Mouse (Mus musculus) stomach, embryonic 16.5 days (tissue): ENCODE measurements at regions not wholly inside any gene's neighbourhood (a gene's known extent, or its start where the extent isn't known, plus 50 kb on each side); places are given as distances from the start of the nearest gene placed in this dataset.

Experiments
- ATAC-seq: fragments of 200-750 bp; cut with Nextera tagmentation; 2 replicates; pipeline ENCODE4 v1.8.0; 2017; ENCODE audit warnings: moderate number of reproducible peaks, moderate TSS enrichment; ENCODE audit not compliant: insufficient read depth, low FRiP score
- H3K27ac ChIP-seq: fragments of 300-500 bp; sonication (generic); 2 replicates; pipeline ENCODE4 v1.5.1; 2014; ENCODE audit warnings: low read length
- H3K27me3 ChIP-seq: fragments of 300-500 bp; sonication (generic); 2 replicates; pipeline ENCODE4 v1.6.1; 2014; ENCODE audit warnings: low read length, control low read depth, mixed read lengths; ENCODE audit not compliant: control insufficient read depth, insufficient read depth
- H3K36me3 ChIP-seq: fragments of 300-500 bp; sonication (generic); 2 replicates; pipeline ENCODE4 v1.6.1; 2014; ENCODE audit warnings: low read length; ENCODE audit not compliant: control insufficient read depth, insufficient read depth
- H3K4me1 ChIP-seq: fragments of 300-500 bp; sonication (generic); 2 replicates; pipeline ENCODE4 v1.6.1; 2014; ENCODE audit warnings: low read length, control low read depth, mixed read lengths; ENCODE audit not compliant: control insufficient read depth, insufficient read depth
- H3K4me2 ChIP-seq: fragments of 300-500 bp; sonication (generic); 2 replicates; pipeline ENCODE4 v1.6.1; 2014; ENCODE audit warnings: low read depth, low read length, mixed read lengths
- H3K4me3 ChIP-seq: fragments of 300-500 bp; sonication (generic); replicated peaks from 2 replicates; pipeline ENCODE4 v1.5.1; 2014; ENCODE audit warnings: mild to moderate bottlenecking, low read length
- H3K9ac ChIP-seq: fragments of 300-500 bp; sonication (generic); 2 replicates; pipeline ENCODE4 v1.6.1; 2014; ENCODE audit warnings: low read length
- H3K9me3 ChIP-seq: fragments of 300-500 bp; sonication (generic); replicated peaks from 2 replicates; pipeline ENCODE4 v1.6.1; 2016; ENCODE audit warnings: low read length, control low read depth; ENCODE audit not compliant: control insufficient read depth
- WGBS: fragments of 180-500 bp; shearing (Covaris S2); extraction: QIAGEN DNeasy Blood & Tissue Kit; methylation state at CpG from one replicate; pipeline ENCODE4 v1.1.7; 2014; 5-methylcytosine and 5-hydroxymethylcytosine counted together

GRCm38 (mm10) chr9:61618510-61619249, 246.5 kb downstream of the Tle3 start:
- H3K4me1 ChIP-seq: no peaks in the 10 kb centered on the region
- H3K9me3 ChIP-seq: no peaks in the 10 kb centered on the region
- no peak overlapping the region for H3K4me2 ChIP-seq
- no peak overlapping the region for H3K4me3 ChIP-seq
- no peak overlapping the region for H3K27ac ChIP-seq
- ATAC-seq: no peak
- H3K36me3 ChIP-seq: no peaks in the 10 kb centered on the region
- 52% methylated on average over 12 of the region's 12 CpGs for WGBS
- no peaks in the 10 kb centered on the region for H3K27me3 ChIP-seq
- no peak overlapping the region for H3K9ac ChIP-seq

- no peaks in the 10 kb centered on the region for H3K9me3 ChIP-seq
- H3K4me1 ChIP-seq: no peaks in the 10 kb centered on the region
- no peak overlapping the region for H3K4me2 ChIP-seq
- no peak for ATAC-seq
- WGBS: 87% methylated on average over 8 of the region's 8 CpGs
- no peak overlapping the region for H3K27ac ChIP-seq
- no peak overlapping the region for H3K9ac ChIP-seq
- no peaks in the 10 kb centered on the region for H3K27me3 ChIP-seq
- H3K36me3 ChIP-seq: no peaks in the 10 kb centered on the region
- H3K4me3 ChIP-seq: no peak overlapping the region
Observed at GRCm38 (mm10) chr9:61617979-61618378, 245.8 kb downstream of the Tle3 start.

DNA sequence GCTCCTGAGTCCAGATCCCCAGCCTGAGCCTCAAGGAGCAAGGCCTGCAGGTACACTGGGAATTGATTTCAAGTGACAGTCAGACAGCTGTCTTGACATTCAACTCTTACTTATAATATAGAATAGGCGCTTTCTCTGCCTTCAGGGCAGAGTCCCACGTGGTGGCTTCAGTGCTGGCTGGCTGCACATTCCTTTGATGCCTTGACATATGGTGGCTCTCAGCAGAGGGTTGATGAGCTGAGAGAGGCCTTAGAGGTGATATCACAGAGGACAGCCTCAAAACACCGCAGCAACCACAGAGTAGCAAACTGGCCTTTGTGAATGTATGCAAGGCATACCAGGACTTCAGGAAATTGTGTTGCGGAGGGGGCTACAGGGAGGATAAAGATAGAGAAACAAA, 243.4 kb downstream of the Tle3 start:
- Histone ChIP-seq H3K4me2 (no peak overlapping the region), H3K27ac (no peak overlapping the region), H3K9me3 (no peaks in the 10 kb centered on the region), H3K27me3 (no peaks in the 10 kb centered on the region), H3K9ac (no peak overlapping the region), H3K4me3 (no peak overlapping the region), H3K36me3 (no peaks in the 10 kb centered on the region), H3K4me1 (no peaks in the 10 kb centered on the region)
- ATAC-seq: no peak
- 68% methylated on average over 4 of the region's 4 CpGs for WGBS

DNA sequence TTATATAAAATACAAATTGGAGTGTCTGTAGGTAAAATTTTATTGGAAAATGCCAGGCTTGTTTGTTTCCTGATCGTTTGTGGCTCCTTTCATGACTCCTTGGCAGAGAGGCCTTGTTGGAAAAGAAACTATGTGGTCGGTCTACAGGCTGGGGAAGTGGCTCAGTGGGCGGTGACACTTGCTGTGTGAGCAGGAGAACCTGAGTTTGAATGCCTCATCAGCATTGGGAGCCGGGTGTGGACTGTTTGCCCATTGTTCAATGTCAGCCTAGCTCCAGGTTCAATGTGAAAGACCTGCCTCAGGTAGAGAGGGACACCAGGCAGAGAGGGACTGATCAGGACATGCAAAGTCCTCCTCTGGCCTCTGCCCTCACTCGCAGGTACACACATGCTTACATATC, 235.4 kb downstream of the Tle3 start:
- 69% methylated on average over 5 of the region's 5 CpGs for WGBS
- no peaks in the 10 kb centered on the region for H3K9me3 ChIP-seq
- no peaks in the 10 kb centered on the region; the same call in 1 of the 2 replicates for H3K4me1 ChIP-seq
- no peak overlapping the region for H3K9ac ChIP-seq
- no peak overlapping the region for H3K4me2 ChIP-seq
- H3K4me3 ChIP-seq: no peak overlapping the region
- no peaks in the 10 kb centered on the region for H3K36me3 ChIP-seq
- no peak overlapping the region for H3K27ac ChIP-seq
- ATAC-seq: no peak
- H3K27me3 ChIP-seq: no peaks in the 10 kb centered on the region

DNA sequence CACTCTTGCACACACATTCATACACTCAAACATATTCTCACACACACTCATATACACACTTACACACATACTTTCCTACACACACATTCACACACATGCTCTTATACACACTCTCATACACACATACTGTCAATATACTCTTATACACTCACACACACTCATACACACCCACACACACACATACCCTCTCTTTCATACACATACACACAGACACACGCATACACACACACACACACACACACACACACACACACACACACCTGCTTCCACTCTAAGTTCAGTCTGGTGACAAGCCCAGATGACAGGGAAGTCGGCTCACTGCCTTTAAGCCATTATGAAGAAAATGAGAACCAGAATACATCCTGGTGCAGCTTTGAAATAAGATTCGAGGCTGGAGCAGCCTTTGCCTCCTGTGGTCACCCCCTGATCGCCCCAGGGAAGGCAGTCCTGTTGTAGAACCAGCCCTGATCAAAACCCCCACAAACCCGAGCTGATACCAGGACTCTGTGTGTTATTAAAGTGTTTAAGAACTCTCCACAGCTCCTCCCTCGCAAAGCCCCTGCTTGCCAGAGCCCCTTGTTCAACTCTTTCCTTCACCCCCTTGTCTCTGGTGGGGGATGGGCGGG, 230.3 kb downstream of the Tle3 start:
- 57% methylated on average over 7 of the region's 7 CpGs for WGBS

GRCm38 (mm10) chr9:61601911-61602310, 229.7 kb downstream of the Tle3 start:
- no peak overlapping the region for H3K4me2 ChIP-seq
- 84% methylated on average over 6 of the region's 6 CpGs for WGBS
- ATAC-seq: no peak

More for the DNA sequence above, 230.3 kb downstream of the Tle3 start:
- no peaks in the 10 kb centered on the region for H3K9me3 ChIP-seq
- no peak overlapping the region for H3K4me2 ChIP-seq
- no peak overlapping the region for H3K4me3 ChIP-seq
- no peaks in the 10 kb centered on the region for H3K27me3 ChIP-seq
- no peak overlapping the region for H3K9ac ChIP-seq
- no peak overlapping the region for H3K27ac ChIP-seq
- peaks cover under 1% of the 10 kb centered on the region for H3K4me1 ChIP-seq
- ATAC-seq: no peak
- no peaks in the 10 kb centered on the region for H3K36me3 ChIP-seq

DNA sequence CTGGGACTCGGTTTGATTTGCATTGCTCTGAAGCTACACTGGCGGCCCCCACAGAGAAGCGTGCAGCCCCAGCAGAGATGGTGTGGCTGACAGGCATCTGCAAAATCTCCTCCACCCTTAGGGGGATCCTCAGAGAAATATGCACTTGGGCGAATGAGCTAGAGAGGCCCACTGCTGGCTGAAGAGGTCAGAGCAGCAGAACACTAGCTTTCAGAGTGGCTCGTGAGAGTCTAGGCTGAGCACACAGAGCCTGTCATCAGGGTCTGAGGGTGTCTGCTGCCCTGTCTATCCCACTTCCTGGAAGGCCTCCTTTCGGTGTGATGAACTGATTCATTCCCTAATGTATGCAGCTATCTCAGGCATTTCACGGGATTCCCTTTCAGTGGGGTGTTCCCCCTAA, 225.1 kb downstream of the Tle3 start:
- Histone ChIP-seq H3K27me3 (no peaks in the 10 kb centered on the region), H3K9ac (no peak overlapping the region), H3K4me2 (no peak overlapping the region), H3K4me3 (no peak overlapping the region), H3K4me1 (peaks cover 11% of the 10 kb centered on the region), H3K36me3 (no peaks in the 10 kb centered on the region), H3K9me3 (no peaks in the 10 kb centered on the region), H3K27ac (no peak overlapping the region)
- ATAC-seq: no peak
- 32% methylated on average over 7 of the region's 7 CpGs for WGBS

More at GRCm38 (mm10) chr9:61601911-61602310, 229.7 kb downstream of the Tle3 start:
- Histone ChIP-seq H3K27ac (no peak overlapping the region), H3K36me3 (no peaks in the 10 kb centered on the region), H3K27me3 (no peaks in the 10 kb centered on the region), H3K4me3 (no peak overlapping the region), H3K9me3 (no peaks in the 10 kb centered on the region), H3K4me1 (peaks cover 6% of the 10 kb centered on the region), H3K9ac (no peak overlapping the region)

DNA sequence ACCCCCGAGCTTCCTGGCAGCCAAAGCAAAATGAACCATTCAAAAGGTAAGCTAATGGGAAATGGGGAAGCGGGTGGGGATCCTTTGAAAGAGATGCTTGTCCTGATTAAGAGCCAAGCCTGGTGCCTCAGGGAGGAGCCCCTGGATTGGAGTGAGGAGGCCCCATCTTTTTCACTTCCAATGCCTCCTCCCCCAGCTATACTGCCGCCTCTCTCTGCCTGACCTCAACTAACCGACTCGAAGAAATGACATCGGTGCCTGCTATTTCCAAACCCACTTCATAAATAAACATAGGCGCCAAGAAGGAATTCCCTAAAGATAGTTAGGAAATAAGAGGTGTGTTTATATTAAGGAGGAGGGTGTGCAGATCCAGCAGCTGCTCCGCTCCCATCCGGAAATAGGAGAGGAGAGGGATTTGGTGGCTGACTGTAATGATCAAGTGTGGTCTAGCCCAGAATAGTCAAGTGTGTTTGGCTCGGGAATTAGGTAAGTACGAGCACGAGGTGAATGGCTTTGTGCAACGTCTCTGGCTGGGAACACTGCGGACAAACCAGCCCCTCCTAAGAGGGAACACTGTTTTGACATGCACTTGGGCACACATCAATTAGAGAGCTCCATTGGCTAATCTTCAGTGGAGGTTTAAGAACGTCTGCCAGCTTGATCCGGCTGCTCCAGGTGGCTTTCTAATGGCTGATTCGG, 224.4 kb downstream of the Tle3 start:
- no peaks in the 10 kb centered on the region for H3K9me3 ChIP-seq
- no peak overlapping the region for H3K4me3 ChIP-seq
- peaks cover 11% of the 10 kb centered on the region for H3K4me1 ChIP-seq
- peak; percentile 52; the same call in 1 of the 2 replicates for ATAC-seq
- no peaks in the 10 kb centered on the region for H3K36me3 ChIP-seq
- WGBS: 26% methylated on average over 17 of the region's 17 CpGs
- no peak overlapping the region for H3K9ac ChIP-seq
- no peak overlapping the region; the same call in 1 of the 2 replicates for H3K4me2 ChIP-seq
- H3K27ac ChIP-seq: 0 out of 2 replicates have a peak overlapping the region, but pooled peaks have one; percentile 30
- no peaks in the 10 kb centered on the region for H3K27me3 ChIP-seq
